15 mouse cellular contexts compared by ENCODE assay signal in the genomic region with DNA sequence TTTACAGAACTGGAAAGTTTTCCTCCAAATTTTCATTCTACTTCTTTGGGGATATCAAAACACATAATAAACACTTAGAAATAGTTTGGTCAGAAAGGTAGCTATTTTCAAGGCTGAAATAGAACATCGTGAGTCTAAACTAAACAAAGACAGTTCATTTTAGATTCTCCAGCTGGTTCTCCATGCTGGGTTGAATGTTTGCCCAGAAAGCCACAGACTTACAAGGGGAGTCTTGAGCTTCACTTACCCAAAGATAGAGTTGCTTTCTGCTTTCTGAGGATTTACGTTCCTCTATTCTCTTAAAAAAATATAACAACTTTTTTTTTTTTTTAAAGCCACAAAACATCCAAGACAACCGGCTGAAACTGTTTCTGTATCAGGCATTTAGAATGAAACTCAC. TPM values are rescaled to one million over a fixed set of nuclear protein-coding genes. Genes with fewer than 3 reads are reported as not detected.
A peak's percentile ranks its signal among the peaks of the same experiment; 100 is the strongest.
DNase-seq lines count a peak whose midpoint lies in the region.
"Had no signal": no experiment of that assay in that cellular context is flagged by ENCODE, and none has a peak within 500 bp of the region (broad histone marks: within the 10 kb centered on the region; RNA-seq: fewer than 3 reads in every experiment).

No protein-coding gene starts in this region.

- intact Hi-C loops in left cerebral cortex, postnatal 14 days (cut with DNase I) = no loop called here

- DNase-seq in frontal cortex, adult 2 months (ENCODE audit: extremely low spot score in 1 of 2, low spot score in 1 of 2) = peak; percentile 9 to 21
- no peak for DNase-seq in frontal cortex, postnatal 14 days (ENCODE audit: low spot score in 2 of 2)
- peak; percentile 8 to 35 for DNase-seq in left cerebral cortex, postnatal 14 days (ENCODE audit: low spot score in 2 of 2)
- DNase-seq in left cerebral cortex, adult 18-20 months (ENCODE audit: low spot score in 2 of 2) = no peak
- peak; percentile 64 for DNase-seq in NIH3T3 (ENCODE audit: low read depth)
- peak; percentile 63 for DNase-seq in brain, adult 2 months (ENCODE audit: low read depth, low spot score)
- no peak for DNase-seq in cerebellum, adult 9-10 months
- DNase-seq: adrenal gland, postnatal 14 days; cerebellum, adult 18-20 months; cerebellum, postnatal 10 days; gastrocnemius, postnatal 14 days; heart, adult 2 months; heart, postnatal 14 days had no signal

RNA-seq across cellular contexts. Expression of a gene that starts 40.1 kb away (rescaled TPM):
- 6.6 and 10.0 TPM in 2 replicates for polyA plus RNA-seq in frontal cortex, adult 2 months (2012; rRNA removed)
- total RNA-seq in left cerebral cortex, postnatal 14 days (2021) = 10 to 100 TPM; 11.8 to 14.6 TPM
- total RNA-seq in left cerebral cortex, adult 18-20 months (2021) = 10 to 100 TPM; 11.8 to 14.5 TPM
- total RNA-seq: ES-E14; hematopoietic stem cell, adult 5-6 weeks had no signal

Comparison
In these comparisons a context has a peak if more than half of its experiments do, and no peak if none do; other contexts are left out.
1. DNase-seq: peak in frontal cortex, adult 2 months (2 of 2), left cerebral cortex, postnatal 14 days (2 of 2), NIH3T3 (single experiment) and brain, adult 2 months (single experiment); none in frontal cortex, postnatal 14 days (0 of 2), left cerebral cortex, adult 18-20 months (0 of 2) and cerebellum, adult 9-10 months (single experiment).